Mouse (Mus musculus): ENCODE results near the gene Cmtm4. TPM values are rescaled to one million over a fixed set of nuclear protein-coding genes. Genes with fewer than 3 reads are reported as not detected.
A peak's percentile ranks its signal among the peaks of the same experiment; 100 is the strongest.
"Not testable (repeated sequence)": the region's sequence is repeated elsewhere in the genome, so short reads cannot be mapped to it uniquely, and the experiment has no call there.

Cmtm4 gene
- total RNA-seq, 2 experiments from 2014 or later, result 10.5 to 10.6 TPM

DNA sequence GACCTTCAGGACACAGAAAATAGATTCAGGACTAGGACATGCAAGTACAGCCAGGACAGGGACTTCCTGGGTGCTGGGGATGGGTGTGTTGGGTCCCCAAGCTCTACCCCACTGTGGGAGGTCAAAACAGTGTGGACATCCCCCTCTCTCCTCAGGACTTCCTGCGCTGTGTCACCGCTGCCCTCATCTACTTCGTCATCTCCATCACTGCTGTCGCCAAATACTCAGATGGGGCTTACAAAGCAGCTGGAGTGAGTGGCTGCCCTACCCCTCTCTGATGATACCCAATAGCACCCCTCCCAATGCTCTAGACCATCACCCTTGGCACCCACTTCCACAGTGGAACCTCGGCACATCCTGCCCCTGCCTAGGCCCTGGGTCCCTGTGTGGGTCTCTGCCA is 51.0 kb downstream of the Cmtm4 start:
- no peak for DNase-seq (ENCODE audit: low spot score)
- intact Hi-C loops (cut with DNase I), result loop anchor here (1.0 to 10.0 kb wide), 6 partner anchors 48 to 227 kb away; partner anchors contain the start of genes Car7, Dync1li2 and Nae1

DNA sequence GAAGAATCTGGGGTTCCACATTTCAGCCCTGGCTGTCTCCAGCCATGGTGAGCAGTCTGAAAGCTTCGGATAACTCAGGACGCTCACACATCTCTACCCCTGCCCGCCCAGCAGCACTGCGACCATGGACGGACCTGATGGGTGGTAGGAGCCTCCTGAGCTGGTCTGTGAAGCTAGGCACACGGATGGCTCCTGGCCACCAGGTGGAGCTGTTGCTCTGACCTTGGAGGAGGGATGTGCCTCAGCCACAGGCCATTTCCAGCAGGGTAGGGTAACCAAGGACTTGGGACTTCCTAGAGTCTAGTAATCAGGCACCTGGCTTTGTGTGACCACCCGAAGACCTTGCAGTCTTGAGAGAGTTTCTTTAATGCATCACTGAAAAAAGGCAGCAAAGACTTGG is 51.6 kb downstream of the Cmtm4 start:
- peak; percentile 64 for DNase-seq (ENCODE audit: low spot score)
- intact Hi-C loops (cut with DNase I), result loop anchor here (1.0 to 10.0 kb wide), 6 partner anchors 58 to 227 kb away; partner anchors contain the start of genes Car7, Cklf, Dync1li2 and Nae1

DNA sequence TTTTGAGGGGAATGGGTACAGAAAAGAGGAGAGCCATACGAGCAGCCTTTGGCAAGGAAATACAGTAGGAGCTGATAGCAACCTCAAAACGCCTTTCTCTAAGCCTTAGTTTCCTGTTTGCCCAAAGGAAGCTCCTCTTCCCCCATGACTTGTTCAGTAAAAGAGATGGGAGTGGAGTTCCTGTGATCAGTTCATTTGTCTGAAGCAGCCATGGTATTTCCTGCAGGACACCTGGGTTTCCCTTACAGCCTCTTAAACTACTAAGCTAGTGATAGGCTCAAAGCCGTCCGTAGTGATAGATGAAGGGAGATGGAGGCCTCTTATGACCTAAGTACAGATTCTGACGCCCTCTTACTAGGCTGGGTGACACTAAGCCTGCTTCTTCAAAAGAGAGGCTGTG is 53.2 kb downstream of the Cmtm4 start:
- no peak for DNase-seq (ENCODE audit: low spot score)
- intact Hi-C loops (cut with DNase I), result loop anchor here (2.0 to 10.0 kb wide), 4 partner anchors 60 to 198 kb away; partner anchors contain the start of genes Car7, Cklf and Nae1

DNA sequence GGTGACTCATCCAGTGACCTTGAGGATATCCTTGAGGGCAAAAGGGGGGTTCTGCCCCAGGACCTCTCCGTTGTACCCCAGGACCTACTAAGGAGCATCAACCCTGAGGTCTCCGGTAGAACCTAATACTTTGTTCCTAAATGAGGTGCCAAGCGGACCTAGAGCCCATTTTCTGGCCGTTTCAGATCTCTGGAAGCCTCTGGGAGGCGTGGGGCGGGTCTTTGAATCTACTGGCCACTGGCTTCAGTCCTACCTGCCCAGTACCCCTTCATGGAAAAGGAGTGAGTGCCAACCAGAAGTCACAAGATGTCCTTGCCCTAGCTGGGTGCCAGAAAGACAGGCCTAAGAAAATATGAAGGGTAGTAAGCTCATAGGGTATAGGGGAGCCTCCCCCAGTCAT is 53.9 kb downstream of the Cmtm4 start:
- DNase-seq (ENCODE audit: low spot score), result no peak
- intact Hi-C loops (cut with DNase I), result loop anchor here (2.0 to 10.0 kb wide), 4 partner anchors 61 to 197 kb away; partner anchors contain the start of genes Car7, Cklf and Nae1

DNA sequence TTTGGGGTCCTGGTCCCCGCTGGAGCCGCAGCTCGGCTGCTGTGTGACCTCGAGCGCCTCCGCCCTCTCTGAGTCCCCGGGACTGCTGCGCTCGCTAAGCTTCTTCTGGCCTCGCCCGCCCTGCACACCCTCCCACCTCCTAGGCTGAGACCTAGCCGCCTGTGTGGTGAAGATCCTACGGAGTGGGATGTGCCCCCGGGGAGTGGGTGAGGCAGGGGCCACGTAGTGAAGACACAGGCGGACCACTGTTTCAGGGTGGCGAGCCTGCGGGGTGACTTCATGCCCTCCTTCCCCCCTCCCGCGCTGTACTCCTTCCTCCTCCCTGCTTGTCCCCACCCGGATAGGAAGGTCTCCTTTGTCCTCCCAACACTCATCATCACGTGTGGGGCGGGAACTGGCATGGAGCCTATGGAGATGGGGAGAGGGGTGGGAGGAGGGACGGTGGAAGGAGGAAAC is 54.5 kb downstream of the Cmtm4 start:
- intact Hi-C loops (cut with DNase I), result loop anchor here (5.0 to 10.0 kb wide), 3 partner anchors 61 to 196 kb away; partner anchors contain the start of genes Car7 and Nae1
- peak; percentile 73 for DNase-seq (ENCODE audit: low spot score)

DNA sequence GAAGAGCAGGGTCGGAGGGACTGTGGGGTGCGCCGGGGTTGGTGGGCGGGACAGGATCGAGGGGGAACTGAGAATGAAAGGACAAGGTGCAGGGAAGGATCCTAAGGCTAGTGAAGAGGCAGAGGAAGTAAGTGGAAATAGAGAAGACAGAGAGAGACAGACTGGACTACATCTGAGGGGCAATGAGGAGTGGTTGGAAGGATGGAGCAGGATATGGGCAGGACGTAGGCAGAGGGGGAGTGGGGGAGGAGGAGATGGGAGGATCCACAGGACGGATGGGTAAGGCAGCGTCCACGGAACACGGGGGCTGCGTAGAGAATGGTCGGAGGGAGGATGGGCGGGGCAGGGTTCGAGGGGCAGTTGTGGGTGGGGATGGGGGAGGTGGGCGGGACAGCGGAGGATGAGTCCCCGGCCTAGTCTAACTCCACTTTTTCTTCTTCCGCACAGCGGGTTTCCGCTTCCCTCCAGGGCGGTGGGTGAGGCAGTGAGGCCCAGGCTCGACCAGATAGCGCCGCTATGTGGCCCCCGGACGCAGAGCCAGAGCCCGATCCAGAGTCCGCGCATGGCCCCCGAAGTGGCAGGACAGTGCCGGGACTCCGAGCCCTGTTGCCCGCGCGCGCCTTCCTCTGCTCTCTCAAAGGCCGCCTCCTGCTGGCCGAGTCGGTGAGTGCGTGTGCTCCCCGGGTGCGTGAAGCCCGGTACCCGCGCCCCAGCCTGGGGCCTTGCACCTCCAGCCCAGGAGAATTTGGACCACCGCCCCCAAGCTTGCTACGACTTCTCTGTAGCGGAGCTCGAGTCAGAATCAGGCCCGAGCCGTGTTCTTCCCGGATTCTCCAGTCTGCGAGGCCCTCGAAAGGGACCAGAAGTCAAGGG is 55.1 kb downstream of the Cmtm4 start:
- intact Hi-C loops (cut with DNase I), result loop anchor here (5.0 to 10.0 kb wide), 3 partner anchors 62 to 196 kb away; partner anchors contain the start of genes Car7 and Nae1
- peak; percentile 75 for DNase-seq (ENCODE audit: low spot score)

DNA sequence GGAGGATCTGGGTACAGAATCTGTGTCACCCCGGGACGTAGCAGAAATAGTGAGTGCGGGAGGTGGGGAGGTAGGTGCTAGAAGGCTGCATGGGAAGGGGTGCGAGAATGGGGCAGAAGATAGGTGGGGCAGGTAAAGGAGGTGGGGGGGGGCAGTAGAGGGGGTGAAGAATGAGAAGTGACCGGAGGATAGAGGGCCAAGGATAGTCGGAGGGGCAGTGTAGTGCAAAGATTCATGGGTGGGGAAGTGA is 55.7 kb downstream of the Cmtm4 start:
- intact Hi-C loops (cut with DNase I), result loop anchor here (5.0 to 10.0 kb wide), 3 partner anchors 62 to 195 kb away; partner anchors contain the start of genes Car7 and Nae1
- DNase-seq (ENCODE audit: low spot score), result no peak

DNA sequence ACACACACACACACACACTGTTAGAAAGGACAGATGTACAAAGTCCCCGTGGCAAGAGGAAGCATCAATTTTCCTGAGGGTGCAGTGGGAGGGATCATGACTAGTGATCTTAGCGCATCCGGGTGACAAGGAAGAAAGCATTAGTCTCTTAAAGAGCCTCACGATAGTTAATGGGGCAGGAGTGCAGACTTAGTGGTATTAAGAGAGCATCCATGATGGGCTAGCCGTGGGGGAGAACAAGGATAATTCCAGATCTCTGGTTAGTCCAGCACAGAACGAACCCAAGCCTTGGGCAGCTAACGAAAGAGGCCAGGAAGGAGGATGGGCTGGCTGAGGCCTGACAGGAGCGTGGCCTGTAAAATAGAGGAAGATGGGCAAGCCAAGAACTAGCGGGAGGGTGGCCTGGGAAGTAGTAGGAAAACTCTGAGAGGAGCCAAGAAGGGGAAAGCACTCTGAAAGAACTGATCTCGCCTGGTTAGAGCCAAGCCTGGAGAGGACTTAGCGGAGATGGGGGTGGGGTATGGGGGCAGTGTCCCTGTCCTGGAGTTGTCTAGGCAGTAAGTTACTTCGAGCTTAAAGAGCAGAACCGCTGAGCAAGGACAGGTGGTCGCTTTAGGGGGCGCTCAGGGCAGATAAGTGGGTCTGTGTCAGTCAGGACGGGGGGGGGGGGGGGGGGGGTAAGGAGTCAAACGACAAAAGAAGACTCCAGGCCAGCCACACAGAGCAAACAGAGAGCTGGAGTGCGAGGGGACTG is 56.2 kb downstream of the Cmtm4 start, which contains the start of gene Cmtm3:
TSS of gene Cmtm3 (plus strand) at position 182 of the 754 bp plus-strand sequence.
- peak; percentile 34 for DNase-seq (ENCODE audit: low spot score)
- intact Hi-C loops (cut with DNase I), result no loop called here

DNA sequence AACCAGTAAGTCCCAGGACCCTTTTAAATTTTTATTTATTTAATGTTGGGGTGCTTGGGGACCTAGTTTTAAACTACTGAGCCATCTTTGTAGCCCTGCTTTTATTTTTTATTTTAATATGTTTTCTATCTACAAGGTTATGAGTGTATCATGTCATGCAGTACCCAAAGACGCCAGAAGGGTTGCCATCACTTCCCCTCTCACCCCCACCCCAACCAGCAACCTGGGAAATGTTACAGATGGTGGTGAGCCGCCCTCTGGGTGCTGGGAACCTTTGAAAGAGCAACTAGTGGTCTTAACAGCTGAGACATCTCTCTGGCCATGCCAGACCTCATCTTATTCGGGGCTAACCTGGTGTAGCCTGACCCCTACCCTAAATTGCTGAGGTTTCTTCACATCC is 57.7 kb downstream of the Cmtm4 start:
- no peak for DNase-seq (ENCODE audit: low spot score)
- intact Hi-C loops (cut with DNase I), result no loop called here

DNA sequence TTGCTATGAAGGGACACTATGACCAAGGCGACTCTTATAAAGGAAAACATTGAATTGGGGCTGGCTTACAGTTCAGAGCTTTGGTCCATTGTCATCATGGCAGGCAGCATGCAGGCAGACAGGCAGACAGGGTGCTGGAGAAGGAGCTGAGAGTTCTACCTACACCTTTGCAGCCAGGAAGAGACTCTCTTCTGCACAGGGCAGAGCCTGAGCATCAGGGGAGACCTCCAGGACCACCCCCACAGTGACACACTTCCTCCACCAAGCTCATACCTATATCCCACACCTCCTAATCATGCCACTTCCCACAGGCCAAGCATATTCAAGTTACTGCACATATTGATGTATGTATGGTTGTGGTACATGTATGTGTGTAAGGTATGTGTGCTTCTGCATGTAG is 58.8 kb downstream of the Cmtm4 start:
- intact Hi-C loops (cut with DNase I), result no loop called here

DNA sequence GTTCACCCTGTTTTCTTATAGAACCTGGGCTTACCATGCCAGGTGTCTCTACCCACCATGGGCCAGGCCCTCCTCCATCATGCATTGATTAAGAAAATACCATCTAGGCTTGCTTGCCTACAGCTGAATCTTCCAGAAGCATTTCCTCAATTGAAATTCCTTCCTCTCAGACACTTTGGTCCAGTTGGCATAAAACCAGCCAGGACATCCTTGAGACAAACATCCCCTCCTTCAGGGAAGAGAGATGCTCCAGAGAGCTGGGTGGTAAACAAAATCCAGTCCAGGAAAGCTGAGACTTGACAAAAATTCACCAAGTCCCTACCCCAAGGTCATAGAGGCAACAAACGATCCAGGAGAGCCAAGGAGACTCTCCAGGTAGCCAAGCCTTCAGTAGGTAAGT is 61.4 kb downstream of the Cmtm4 start:
- intact Hi-C loops (cut with DNase I), result no loop called here
- no peak for DNase-seq (ENCODE audit: low spot score)

More for the DNA sequence above, 58.8 kb downstream of the Cmtm4 start:
- DNase-seq (ENCODE audit: low spot score), result no peak

DNA sequence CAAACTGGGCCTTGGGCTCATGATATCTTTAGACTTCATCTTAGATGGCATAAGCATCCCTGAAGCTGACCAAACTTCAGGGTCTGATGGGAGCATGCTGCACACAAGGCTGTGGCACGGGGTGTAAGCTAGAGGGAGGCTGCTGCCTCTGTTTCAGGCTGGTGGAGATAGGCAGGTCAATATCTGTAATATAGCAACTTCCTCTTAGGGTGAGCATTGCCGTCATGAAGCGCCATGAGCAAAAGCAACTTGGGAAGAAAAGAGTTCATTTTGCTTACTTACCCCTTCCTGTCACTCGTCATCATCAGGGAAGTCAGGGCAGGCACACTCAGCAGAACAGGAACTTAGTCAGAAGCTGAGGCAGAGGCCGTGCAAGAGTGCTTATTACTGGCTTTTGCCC is 61.8 kb downstream of the Cmtm4 start:
- intact Hi-C loops (cut with DNase I), result no loop called here
- DNase-seq (ENCODE audit: low spot score), result no peak

DNA sequence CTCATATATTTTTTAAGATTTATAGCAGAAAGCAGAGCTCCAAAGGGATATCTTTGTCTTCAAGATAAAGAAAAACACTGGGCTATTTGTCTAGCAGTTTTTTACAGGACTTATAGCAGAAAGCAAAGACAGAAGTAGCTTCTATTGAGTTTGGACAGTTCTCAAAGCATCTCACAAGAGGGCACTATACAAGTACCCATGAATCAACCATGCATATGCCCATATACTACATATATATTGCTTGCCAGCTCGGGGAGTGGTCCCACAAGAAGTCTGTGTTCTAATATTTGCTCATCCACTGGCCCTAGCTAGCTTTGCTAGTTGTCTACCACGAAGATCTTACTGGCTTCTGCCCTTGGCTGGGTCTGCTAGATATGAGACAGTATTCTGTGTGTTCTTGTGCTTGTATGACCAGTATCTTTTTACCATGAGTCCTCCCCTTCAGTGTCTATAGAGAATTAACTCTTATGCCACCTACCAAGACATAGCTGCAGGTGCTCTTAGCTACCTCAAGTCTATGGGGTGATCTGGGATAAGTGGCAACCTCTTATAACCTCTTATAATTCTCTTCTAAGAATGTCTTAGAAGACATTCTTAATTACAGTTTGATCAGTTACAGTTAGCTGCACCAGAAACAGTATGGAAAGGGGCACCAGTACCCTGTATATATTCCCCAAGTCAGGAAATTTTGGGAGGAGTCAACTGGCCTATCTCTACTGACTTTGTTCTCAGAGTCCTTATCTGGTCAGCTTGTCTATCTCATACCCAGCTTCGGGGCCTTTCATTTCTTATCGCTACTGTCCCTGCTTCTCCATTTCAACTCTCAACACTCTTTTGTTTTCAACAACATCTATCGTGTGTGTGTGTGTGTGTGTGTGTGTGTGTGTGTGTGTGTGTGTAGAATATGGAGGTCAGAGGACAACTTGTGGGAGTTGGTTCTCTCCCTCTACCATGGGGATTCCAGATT is 62.7 kb downstream of the Cmtm4 start:
- intact Hi-C loops (cut with DNase I), result no loop called here
- no peak for DNase-seq (ENCODE audit: low spot score)

DNA sequence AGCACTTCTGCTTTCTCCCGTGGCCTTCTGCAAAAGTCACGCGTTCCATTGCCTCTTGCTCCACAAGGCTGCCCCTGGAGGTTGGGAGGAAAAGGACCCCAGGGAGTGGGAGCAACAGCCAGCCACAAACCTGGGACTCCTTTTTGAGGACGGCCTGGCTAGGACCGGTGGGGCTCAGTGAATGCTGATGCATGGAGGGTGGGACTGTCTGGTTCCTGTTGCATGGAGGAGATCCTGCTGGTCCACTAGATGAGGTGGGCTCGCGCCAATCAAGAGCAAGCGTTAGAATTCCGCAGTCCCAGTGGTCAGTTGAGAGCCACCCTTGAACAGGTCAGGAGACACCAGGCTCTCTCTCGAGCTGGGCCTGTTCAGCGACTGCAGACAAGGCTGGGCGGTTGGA is 73.7 kb downstream of the Cmtm4 start, which contains the start of gene Cmtm2b:
TSS of gene Cmtm2b (plus strand) at position 301 of the 400 bp plus-strand sequence.
- intact Hi-C loops (cut with DNase I); DNase-seq (ENCODE audit: low spot score): not testable (repeated sequence)

DNA sequence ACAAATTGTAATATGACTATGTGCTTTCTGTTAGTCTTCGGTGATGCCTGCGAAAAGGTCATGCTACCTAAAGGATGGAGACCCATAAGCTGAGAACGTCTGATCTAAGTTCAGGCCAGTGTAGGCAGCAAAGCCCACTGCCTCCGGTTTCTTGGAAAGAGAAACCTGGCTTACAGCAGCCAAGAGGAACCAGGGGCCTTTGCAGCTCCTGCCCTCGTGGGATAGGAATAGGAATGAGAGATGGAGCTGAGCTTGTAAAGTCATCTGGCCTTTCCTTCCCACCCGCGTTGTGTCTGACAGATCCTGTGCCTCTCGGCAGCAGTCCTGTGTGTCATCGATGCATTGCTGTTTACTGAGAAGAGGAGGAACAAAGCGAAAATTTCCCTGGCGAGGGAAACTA is 74.3 kb downstream of the Cmtm4 start, which contains the start of gene Gm11020:
TSS of gene Gm11020 (plus strand) at position 301 of the 400 bp plus-strand sequence.
- intact Hi-C loops (cut with DNase I); DNase-seq (ENCODE audit: low spot score): not testable (repeated sequence)

DNA sequence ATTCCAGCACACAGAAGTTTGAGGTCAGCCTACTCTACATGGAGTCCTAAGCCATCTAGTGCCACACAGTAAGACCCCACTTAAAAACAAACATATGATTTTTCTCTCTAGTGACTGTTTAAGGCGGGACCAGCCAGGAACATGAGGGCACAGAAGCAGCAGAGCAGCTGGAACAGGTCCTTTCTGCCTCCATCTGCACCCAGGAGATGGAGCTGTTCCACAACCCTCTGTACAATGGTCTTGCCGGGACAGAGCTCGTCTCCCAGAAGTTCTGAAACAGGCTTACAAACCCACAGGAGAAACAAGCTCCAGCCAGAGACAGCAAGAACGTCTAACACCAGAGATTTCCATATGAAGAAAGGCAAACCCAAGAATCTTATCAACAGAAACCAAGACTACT is 82.3 kb downstream of the Cmtm4 start:
- no peak for DNase-seq (ENCODE audit: low spot score)
- intact Hi-C loops (cut with DNase I), result no loop called here

DNA sequence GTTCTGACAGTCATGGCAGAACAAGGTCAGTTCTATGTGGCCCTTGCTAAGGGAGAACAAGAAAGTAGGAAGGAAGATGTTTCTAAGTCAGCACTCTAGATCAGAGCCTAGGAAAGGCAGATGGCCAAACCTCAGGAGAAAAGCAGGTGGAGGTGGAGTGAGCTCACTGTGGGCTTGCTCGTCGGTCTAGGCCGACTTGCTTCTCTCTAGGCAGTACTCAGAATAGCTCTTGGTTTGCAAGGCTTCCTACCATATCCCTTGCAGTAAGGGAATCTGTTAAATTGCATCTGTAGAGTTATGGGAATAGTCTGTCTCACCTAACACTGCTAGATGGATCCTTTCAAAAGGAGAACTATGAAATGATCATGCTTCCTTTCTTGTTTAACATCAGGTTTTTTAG is 83.6 kb downstream of the Cmtm4 start:
- DNase-seq (ENCODE audit: low spot score); intact Hi-C loops (cut with DNase I): not testable (repeated sequence)

DNA sequence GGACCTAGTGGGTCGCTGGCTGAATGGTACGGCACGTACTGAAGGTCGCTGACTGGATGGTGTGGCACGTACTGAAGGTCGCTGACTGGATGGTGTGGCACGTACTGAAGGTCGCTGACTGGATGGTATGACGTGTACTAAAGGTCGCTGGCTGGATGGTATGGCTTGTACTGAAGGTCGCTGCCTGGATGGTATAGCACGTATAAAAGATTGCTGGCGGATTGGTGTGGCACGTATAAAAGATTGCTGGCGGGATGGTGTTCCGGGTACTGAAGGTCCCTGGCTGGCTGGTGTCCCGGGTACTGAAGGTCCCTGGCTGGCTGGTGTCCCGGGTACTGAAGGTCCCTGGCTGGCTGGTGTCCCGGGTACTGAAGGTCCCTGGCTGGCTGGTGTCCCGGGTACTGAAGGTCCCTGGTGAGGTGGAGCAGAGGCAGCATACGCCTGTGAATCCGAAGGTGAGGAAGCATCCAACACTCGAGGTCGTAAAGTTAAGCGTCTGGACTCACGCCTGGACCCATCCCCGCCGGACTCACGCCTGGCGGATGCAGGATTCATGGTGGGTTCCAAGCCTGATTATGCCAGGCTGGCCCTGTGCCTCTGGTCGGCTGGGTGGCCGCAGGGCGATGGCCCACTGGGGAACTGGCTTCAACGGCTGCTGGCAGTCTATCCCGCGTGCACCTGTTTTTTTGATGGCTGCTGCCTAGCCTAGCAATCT is 86.0 kb downstream of the Cmtm4 start, which contains the start of the genes Gm45711 and Cmtm1:
TSS of gene Gm45711 (minus strand) at position 641 of the 715 bp plus-strand sequence.
TSS of gene Cmtm1 (minus strand) at position 705 of the 715 bp plus-strand sequence.
- DNase-seq (ENCODE audit: low spot score), result peak; percentile 13
- intact Hi-C loops (cut with DNase I), result not testable (repeated sequence)

Data from heart, postnatal 25 days (tissue).